Mouse (Mus musculus): ENCODE data around the gene Pglyrp2. TPM values are rescaled to one million over a fixed set of nuclear protein-coding genes. Genes with fewer than 3 reads are reported as not detected.

Gene Pglyrp2
- total RNA-seq (2021) = 10 to 100 TPM; 13.5 to 36.1 TPM
- long read RNA-seq, experiment 1, transcript Pglyrp2-202 (5 exons, 1,807 nt) = major isoform, 41 of 61 reads
- long read RNA-seq, experiment 1, partial matches to known transcripts = 19 of 61 reads
- long read RNA-seq, experiment 1, other reads (novel, unspliced or antisense) = 1 of 61 reads
- long read RNA-seq, experiment 2, partial matches to known transcripts = 2 of 2 reads
- long read RNA-seq, experiment 2, other reads (novel, unspliced or antisense) = 0 of 2 reads

- DNase-seq = no peak
Measured at GRCm38 (mm10) chr17:32424034-32424433, at the start of gene Pglyrp2. Gene Pglyrp2, minus strand, starts transcription at chr17:32424167.

GRCm38 (mm10) chr17:32472176-32472575, 48.2 kb upstream of the Pglyrp2 start:
- no peak for DNase-seq

- no peak for DNase-seq
Measured at GRCm38 (mm10) chr17:32470795-32471194, 46.8 kb upstream of the Pglyrp2 start.

GRCm38 (mm10) chr17:32468494-32468893, 44.5 kb upstream of the Pglyrp2 start:
- no peak for DNase-seq

- DNase-seq = no peak
Measured at GRCm38 (mm10) chr17:32454997-32455396, 31.0 kb upstream of the Pglyrp2 start.

- peak; percentile 26 for DNase-seq
Measured at GRCm38 (mm10) chr17:32454188-32454587, 30.2 kb upstream of the Pglyrp2 start.

- peak; percentile 56 for DNase-seq
Measured at GRCm38 (mm10) chr17:32452482-32452881, 28.5 kb upstream of the Pglyrp2 start, which contains the start of gene Cyp4f39. Gene Cyp4f39, plus strand, starts transcription at chr17:32452723.

- DNase-seq = no peak
Measured at GRCm38 (mm10) chr17:32450844-32451537, 27.0 kb upstream of the Pglyrp2 start.

- DNase-seq = no peak
Measured at GRCm38 (mm10) chr17:32449042-32449441, 25.1 kb upstream of the Pglyrp2 start.

- no peak for DNase-seq
Measured at GRCm38 (mm10) chr17:32447195-32447594, 23.2 kb upstream of the Pglyrp2 start.

GRCm38 (mm10) chr17:32445016-32445415, 21.0 kb upstream of the Pglyrp2 start:
- peak; percentile 68 for DNase-seq

GRCm38 (mm10) chr17:32443245-32443644, 19.3 kb upstream of the Pglyrp2 start:
- no peak for DNase-seq

- peak; percentile 35 for DNase-seq
Measured at GRCm38 (mm10) chr17:32437106-32437505, 13.1 kb upstream of the Pglyrp2 start.

GRCm38 (mm10) chr17:32435151-32435550, 11.2 kb upstream of the Pglyrp2 start:
- DNase-seq = no peak

GRCm38 (mm10) chr17:32434324-32434723, 10.4 kb upstream of the Pglyrp2 start:
- no peak for DNase-seq

GRCm38 (mm10) chr17:32431972-32432371, 8.0 kb upstream of the Pglyrp2 start:
- no peak for DNase-seq

- no peak for DNase-seq
Measured at GRCm38 (mm10) chr17:32426610-32427009, 2.6 kb upstream of the Pglyrp2 start.

- DNase-seq = no peak
Measured at GRCm38 (mm10) chr17:32420781-32421180, 3.2 kb downstream of the Pglyrp2 start.

GRCm38 (mm10) chr17:32419989-32420388, 4.0 kb downstream of the Pglyrp2 start:
- DNase-seq = no peak

GRCm38 (mm10) chr17:32416771-32417170, 7.2 kb downstream of the Pglyrp2 start:
- DNase-seq = no peak

GRCm38 (mm10) chr17:32415417-32416020, 8.4 kb downstream of the Pglyrp2 start:
- no peak for DNase-seq

GRCm38 (mm10) chr17:32411898-32412297, 12.1 kb downstream of the Pglyrp2 start:
- no peak for DNase-seq

- DNase-seq = no peak
Measured at GRCm38 (mm10) chr17:32403417-32403816, 20.6 kb downstream of the Pglyrp2 start, which contains the start of gene Rasal3. Gene Rasal3, minus strand, starts transcription at chr17:32403583.
